Mouse (Mus musculus) ovary, postnatal 10 days (tissue): Measurements from ENCODE around the gene Mx1.

Experiments
- DNase-seq: peaks from one replicate; pipeline ENCODE4 v3.0.0; 2022; ENCODE audit warnings: low spot score

The Mx1 gene

GRCm38 (mm10) chr16:97443670-97444263 lies 18.9 kb downstream of the Mx1 start:
- DNase-seq = no peak

- no peak for DNase-seq
These were observed 20.7 kb downstream of the Mx1 start for GRCm38 (mm10) chr16:97441967-97442366.

- DNase-seq = no peak
These were observed 24.5 kb downstream of the Mx1 start for GRCm38 (mm10) chr16:97438191-97438590.

DNA sequence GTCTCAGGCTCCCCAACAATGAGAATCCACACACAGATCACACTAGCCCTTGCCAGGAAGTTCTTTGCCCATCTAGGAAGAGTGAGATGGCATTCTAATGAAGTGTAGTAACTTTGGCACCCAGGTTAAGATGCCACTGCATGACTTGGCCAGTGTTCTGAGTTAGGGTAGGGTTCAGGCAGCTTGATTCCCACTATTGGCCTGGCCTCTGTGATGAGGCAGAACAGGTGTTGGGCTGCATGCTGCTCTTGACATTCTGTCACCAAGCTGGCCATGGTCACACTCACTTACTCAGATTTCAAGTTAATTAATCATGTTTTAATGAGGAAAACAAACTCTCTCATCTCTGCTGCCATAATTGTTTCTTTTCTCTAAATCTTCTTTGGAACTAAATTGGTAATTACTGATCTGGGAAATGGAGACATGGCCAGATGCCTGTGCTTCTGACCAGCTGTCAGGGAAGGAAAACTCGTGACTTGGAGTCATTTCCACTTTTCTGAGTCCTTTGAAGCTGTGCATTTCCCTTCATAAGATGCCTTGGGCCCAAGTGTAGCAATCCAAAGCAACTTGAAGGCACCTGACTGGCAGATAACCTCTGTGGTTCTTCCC lies 25.2 kb downstream of the Mx1 start:
- no peak for DNase-seq

DNA sequence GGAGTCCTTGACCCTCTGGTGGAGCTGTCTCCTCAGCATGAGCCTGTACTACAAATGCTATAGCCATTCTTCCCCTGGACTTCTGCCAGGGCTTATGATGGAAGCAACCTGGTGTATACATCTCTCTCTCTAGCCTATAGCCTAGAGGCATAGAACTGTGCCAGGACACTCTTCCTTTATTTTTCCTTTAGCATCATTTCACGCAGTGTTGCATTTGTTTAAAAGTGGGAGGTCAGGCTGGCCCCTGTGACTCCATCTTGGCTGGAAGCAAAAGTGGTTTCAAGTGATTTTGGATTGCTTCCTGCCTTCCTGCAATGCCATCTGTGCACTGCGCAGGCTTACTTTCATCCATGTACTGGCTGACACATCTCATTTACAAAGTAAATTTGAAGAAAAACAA lies 28.5 kb downstream of the Mx1 start:
- no peak for DNase-seq

DNA sequence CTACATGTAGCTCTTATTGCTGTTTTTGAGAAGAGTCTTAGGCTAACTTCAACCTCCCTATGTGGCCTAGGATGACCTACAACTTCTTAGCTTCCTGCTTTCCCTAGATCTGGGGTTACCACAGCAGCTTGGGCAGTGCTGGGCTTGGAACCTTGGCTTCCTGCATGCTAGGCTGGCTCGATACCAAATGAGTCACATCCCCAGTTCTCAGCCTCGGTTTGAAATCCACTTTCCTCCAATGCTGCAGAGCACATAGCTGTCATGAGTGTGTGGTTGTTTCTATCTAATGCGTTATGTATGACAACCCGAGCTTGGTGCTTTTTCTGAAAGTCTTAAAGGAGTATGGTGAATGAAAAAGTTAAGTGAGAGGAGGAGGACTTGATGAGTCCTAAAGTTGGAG lies 31.4 kb downstream of the Mx1 start:
- no peak for DNase-seq

GRCm38 (mm10) chr16:97430091-97430490 lies 32.6 kb downstream of the Mx1 start:
- DNase-seq = no peak

DNA sequence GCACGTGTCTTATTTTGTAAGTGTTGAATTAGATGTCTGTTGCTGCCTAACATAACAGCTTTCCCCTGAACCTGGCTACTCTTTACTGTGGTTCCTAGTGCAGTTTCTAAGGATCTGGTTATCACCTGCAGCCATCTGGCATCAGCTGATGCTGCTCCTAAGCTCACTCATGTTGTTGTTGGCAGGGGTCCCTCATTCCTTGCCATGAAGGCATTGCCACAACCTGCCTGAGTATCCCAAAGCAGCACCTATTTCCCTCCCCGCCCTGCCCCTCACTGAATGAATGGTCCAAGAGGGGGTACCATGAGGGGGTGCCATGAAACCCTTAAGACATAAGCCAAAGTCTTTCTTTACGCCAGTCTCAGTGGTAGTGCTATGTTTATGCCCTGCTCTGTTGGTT lies 34.7 kb downstream of the Mx1 start:
- no peak for DNase-seq

GRCm38 (mm10) chr16:97423627-97424026 lies 39.1 kb downstream of the Mx1 start:
- DNase-seq = no peak

DNA sequence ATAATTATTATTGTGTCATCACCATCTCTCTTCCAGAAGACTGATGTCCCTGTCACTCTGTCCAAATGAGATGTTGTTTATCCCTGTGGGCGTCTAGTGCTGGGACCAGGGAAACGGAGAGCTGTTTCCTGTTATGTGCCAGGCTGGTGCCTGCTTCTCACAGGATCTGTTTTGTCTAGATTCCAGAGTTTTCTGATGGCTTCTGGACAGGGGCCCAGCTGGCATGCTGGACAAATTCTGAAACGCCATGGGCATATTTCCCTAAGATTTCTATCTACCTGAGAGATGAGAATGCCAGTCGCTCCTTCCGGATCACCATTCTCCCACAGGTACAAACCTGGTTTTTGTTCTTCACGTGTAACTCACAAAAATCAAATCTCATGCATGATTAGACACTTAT lies 41.0 kb downstream of the Mx1 start:
- DNase-seq = no peak

DNA sequence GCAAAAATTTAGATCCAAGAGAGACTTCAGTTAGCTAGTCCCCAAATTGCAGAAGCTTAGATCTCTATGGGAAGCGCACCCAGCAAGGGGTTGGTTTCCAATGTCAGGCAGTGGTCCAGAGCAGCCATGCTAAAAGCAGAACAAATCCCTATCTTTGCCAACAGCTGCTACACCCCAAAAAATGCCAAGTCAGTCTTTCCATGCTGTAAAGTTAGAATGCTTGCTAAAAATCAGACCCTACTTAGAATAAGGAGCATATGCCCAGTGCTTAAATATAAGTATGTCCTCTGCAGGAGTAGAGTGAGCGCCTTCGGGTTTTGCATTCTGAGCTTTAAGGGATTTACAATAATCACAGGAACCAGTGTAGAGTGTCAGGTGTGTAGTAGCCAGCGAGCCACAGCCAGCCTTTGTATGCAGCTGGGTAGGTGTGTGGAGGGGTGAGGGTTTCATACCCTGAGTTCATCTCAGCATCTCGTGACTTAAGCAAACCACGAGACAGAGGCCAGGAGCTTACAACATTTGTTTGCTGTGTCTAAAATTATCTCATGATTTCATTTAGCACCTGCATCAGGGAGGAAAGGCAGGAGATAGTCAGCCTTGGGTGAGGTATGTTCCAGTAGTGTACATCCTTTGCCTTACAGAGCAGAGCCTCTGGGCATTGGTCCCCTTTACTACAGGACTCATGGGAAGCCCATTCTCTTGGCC lies 43.8 kb downstream of the Mx1 start:
- no peak for DNase-seq

DNA sequence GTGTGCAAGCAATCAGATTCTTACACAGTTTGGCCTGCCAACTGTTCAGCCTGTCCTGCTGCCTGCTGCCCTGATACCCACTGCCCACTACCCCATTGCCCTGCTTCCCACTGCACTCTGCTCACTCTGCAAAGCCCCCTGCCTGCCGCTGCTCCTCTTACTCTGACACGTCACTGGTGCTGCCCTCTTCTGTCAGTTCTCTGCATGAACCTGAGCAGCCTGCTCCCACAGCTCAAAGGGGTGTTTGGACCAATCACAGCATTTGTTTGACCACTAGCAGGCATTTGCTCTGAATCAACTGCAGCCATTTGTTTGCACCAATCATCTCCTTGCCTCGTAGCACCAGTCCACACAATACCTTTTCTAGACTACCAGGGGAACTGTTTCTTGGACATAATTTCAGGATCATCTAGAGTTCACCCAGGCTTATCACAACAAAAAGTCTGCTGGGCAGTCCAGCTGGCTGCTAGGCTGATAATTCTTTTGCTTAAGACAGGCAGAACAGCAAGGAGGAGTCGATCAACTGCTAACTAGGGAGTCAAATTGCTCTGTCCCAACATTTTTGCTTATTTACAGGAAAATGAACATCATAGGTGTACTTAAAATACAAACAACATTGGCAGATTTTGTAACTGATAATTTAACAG lies 44.7 kb downstream of the Mx1 start:
- peak; percentile 8 for DNase-seq

DNA sequence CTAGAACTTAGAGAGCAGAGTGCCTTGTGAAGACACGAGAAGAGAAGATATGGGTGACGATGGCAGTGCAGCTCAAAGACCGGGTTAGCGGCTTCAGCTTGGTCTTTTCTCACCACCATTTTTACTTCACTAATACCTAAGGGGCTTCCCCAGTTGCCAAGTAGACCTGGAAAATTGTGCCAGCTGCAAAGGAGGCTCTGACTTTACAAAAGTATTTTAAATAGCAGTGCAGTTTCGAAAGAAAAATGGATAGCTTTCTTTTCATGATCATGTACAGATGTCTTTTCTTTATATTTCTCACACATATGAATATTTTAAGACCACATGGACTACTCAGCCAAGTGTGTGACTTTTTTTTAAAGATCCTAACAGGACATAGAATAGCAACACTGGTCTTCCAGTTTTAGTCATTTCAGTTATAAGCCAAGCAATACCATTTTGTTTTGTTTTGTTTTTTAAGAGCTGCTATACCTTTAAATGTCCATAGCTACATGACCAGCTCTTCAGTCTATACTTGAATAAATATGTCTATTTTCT lies 57.2 kb downstream of the Mx1 start:
- no peak for DNase-seq

GRCm38 (mm10) chr16:97402213-97402785 lies 60.4 kb downstream of the Mx1 start:
- DNase-seq = no peak

GRCm38 (mm10) chr16:97401741-97402140 lies 61.0 kb downstream of the Mx1 start:
- no peak for DNase-seq

GRCm38 (mm10) chr16:97399991-97400390 lies 62.7 kb downstream of the Mx1 start:
- no peak for DNase-seq

DNA sequence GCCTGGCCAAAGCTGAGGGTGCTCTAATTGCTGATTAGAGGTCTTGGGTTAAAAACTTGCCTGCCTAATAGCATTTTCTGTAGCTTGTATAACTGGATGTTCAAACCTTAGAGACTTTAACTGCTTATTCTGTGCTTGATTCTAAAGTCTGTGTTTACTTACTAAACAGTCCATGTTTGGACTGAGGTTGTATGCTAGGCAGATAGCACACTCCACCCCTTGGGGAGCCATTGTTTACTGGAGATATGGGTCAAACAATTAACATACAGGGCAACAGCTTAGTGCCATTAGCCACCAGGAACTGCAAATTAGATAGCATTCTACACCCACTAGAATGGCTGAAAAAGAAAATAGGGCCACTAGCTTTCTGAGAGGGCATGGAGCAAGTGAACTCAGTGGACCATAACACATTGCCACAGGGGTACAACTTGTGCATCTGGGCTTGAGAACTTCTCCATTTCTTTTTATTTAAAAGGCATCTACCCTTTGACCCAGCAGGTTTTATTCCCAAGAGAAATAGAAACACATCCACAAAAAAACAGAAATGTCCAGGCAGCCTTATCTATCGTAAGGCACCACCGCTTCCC lies 64.7 kb downstream of the Mx1 start:
- no peak for DNase-seq
